Mouse (Mus musculus) adrenal gland, adult (tissue): ENCODE data around the gene Gm12185.
"Not testable (repeated sequence)": the region's sequence is repeated elsewhere in the genome, so short reads cannot be mapped to it uniquely, and the experiment has no call there.

ENCODE experiments used
- DNase-seq, 2 experiments: peaks; one replicate each; pipeline ENCODE4 v3.0.0; 2022 to 2023; ENCODE audit warnings: low spot score in 1 of 2; ENCODE audit not compliant: inconsistent age in 2 of 2

Gene Gm12185

DNA sequence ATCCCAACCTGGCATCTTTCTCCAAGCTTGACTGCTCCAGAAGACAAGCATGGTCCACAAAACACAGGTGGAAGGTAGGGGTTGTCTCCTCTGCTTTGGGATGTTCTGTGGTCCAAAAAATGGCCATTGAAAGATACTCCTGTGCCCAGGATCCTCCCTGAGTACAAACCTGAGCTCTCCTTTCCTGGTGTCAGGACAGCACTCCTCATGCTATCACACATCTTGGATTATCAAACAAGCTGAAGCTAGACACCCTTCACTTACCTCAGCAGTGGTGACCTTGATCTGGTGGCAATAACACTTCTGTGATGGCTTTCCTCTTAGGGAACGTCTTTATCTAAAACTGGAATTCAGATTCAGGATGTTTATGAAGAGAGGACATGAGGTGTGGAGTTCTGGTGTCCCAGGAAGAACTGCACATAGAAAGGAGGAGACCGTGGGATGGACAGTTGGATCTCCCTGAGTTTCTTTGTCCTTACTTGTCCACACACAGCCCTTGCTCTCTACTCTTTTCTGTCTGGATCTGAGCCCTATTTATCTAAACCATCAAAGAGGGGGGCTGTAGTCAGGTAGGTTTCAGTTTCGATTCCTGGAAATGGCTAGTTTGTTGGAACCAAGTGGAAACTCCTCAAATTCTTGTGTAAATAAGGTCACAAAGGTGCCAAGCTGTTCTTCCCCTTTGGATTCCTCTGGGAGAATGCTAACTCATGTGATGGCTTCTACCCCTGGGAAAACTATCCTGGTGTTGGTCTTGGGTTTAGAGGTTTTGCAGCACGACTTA lies at the start of gene Gm12185:
Gm12185 (minus strand) TSS at position 487 of the 781 bp plus-strand sequence.
- peak in 1 of 2 experiments; percentile 61 for DNase-seq

DNA sequence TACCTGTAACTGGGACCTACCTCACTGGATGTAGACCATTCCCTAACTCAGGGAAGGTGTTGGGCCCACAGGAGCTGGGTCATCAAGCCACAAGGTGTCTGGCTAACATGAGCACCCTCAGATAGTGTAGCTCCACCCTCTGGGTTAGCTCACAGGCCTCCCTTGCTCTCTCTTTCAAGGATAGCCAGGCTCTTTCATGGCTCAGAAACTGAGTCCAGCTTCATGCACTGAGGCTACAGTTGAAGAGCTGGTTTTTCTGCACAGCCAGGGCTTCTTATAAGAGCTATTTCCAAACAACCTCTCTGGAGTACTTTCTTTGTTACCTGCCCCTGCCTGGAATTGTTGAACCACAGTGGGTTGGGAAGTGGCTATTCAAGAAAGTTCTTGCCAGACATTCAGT lies 20.0 kb upstream of the Gm12185 start:
- DNase-seq = not testable (repeated sequence)

DNA sequence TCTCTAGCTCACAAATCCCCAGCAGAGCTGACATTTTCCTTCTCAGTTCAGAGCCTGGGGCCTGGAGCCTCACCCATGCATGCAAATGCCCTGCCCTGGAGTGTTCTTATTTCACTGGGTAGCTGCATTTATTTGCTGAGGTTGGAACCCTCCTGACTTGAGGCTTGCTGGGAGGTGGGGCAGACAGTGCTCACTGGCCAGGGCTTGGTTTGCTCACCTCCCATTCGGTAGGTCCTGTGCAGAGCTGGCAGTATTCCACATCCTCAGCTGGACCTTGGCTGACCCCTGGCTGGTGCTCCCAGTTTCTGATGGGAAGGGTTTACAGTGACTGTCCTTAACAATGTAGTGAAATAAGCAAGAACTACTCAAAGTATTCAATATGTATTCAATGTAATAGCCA lies 14.8 kb upstream of the Gm12185 start:
- not testable (repeated sequence) for DNase-seq

DNA sequence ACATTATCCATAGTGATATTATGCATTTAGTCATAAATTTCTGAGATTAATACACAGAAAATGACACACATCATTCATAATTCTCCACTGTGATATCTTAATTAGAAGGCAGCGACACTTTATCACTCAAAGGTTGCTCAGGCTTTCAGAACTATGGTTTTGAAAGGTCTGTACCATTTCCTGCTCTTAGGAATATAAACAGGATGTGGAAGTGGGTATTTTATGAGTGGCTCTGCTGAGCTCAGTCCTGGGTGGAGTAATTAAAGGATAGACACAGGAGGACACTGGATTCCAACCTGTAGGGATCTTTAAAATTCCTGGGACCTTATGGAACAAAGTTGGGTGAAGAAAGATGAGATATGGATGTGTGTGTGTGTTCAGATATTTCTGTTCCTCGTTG lies 14.3 kb upstream of the Gm12185 start:
- DNase-seq = not testable (repeated sequence)

DNA sequence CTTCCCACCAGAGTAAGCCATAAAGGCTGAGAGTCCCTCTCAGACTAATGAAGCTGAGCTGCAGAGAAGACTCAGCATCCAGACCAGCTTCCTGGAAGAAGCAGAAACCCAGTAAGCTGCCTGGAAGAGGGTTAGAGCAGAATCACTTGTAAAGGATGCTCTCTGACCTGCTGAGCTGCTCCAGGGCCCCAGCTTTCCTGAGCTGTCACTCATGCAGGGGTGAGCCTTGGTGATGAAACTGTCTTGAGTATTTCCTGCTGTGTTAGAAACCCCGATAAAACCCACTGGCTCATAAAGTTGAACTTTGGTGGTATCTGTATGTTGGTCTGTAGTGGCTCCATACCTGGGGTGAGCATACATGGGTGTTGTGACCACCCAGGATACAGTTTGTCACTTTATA lies 8.4 kb upstream of the Gm12185 start:
- not testable (repeated sequence) for DNase-seq

DNA sequence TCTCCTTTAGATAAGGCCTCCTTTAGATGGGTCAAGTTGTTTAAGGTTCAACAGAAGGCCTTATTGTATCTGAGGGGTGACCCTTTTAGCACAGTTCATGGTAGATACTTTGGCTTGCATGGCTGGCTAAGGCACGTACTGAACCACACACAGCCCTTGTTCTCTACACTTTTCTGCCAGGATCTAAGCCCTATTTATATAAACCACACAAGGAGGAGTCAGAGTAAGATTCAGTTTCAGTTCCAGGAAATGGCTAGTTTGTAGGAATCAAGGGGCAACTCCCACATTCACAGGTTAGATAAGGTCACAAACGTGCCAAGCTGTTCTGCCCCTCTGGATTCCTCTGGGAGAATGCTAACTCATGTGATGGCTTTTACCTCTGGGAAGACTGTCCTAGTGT lies 2.0 kb upstream of the Gm12185 start, which contains the start of gene Tgtp1:
Tgtp1 (minus strand) TSS at position 155 of the 400 bp plus-strand sequence.
- peak in 1 of 2 experiments; percentile 21 for DNase-seq

DNA sequence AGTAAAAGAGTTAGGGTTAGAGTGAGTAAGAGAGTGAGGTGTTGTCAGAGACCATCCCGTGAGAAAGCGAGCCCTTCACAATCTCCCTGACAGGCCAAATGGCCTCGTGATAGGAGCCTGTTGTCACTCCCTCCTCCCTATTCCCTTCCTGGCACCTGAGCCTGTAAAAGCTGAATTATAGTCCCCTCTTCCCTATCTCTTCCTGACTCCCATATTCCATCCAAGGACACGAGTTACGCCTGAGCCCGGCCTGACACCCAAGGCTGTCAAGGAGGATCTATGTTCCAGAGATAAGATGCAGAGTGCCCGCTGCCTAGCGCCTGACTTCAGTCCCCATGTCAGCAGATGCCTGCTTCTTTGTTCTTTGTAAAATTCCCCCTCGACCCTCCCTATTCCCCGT lies 1.3 kb upstream of the Gm12185 start:
- DNase-seq = peak; percentile 30 to 56

DNA sequence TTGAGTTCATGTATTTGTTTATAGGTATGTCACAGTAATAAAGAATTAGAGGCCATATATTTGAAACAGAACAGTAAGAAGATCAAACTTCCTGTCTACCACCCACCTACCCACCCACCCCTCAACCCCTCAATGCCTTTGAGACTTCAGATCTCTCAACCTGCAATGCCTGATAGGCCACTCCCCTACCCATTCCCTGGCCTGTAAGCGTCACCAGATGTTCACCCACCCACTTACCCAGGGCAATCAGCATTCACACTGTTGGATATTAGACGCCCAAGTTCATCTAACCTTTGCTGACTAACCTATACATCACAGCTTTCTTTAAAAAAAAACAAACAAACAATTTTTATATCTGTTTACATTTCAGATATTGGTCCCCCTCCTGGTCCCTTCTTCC lies 2.0 kb downstream of the Gm12185 start:
- DNase-seq = not testable (repeated sequence)

DNA sequence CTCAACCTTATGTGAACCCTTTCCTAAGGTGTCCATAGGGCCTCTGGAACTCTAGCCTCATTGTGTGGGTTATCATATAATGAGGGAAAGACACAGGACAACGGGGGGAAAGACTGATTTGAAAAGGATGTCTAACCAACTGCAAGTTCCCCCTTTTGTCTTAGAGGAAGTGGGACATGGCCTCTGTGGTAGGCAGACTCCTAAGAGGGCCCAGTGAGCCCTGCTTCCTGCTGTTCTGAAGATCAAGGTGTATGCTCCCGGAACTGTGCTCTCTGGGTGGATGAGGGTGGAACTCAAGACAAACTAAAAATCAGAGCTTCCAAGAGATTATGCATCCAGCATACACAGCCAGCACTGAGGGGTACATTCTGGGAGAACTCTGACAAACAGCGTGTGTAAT lies 3.8 kb downstream of the Gm12185 start:
- DNase-seq = not testable (repeated sequence)

DNA sequence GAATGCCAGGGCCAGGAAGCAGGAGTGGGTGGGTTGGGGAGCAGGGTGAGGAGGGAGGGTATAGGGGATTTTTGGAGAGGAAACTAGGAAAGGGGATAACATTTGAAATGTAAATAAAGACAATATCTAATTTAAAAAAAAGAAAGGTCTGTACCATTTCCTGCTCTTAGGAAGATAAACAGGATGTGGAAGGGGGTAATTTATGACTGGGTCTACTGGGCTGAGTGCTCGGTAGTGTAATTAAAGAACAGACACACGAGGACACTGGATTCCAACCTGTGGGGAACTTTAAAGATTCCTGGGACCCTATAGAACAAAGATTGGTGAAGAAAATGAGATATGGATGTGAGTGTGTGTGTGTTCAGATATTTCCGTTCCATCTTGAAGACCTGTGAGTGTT lies 9.2 kb downstream of the Gm12185 start:
- DNase-seq = not testable (repeated sequence)

DNA sequence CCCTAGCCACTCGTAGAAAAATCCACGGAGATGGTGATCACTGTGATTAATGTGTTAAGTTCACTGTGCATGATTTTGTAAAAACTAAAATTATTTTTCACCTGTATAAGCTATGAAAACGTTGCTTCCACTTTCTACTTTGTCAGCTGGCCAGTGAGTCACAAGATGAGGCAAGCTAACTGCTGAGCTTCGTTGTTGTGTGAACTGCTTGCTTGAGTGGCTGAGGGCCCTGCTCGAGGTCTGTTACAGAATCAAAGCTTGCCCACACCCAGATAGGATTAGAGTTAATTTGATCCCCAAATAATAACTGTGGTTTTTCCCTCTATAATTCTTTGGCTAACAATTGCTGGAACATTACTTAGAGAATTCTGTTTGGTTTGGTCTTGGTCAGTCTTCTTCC lies 12.0 kb downstream of the Gm12185 start:
- DNase-seq = not testable (repeated sequence)

DNA sequence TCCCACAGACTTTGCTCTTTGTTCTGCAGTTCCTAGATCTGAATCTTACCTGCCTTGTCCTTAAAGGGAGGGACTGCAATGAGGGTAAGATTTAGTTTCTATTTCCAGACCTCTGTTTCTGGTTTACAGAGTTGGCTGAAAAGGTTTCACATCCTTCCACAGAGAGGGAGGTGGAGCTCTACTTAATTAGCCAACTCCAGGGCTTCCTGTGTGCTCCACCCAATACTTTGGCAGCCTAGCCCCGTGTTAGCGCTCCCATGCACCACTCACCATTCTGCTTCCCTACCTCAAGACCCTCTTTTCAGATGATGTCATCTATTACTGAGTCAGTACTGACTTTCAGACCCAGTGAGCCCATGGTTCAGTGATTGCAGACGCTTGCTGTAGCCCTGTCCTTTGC lies 12.8 kb downstream of the Gm12185 start, which contains the start of gene 9930111J21Rik1:
9930111J21Rik1 (minus strand) TSS at position 148 of the 400 bp plus-strand sequence.
- not testable (repeated sequence) for DNase-seq

DNA sequence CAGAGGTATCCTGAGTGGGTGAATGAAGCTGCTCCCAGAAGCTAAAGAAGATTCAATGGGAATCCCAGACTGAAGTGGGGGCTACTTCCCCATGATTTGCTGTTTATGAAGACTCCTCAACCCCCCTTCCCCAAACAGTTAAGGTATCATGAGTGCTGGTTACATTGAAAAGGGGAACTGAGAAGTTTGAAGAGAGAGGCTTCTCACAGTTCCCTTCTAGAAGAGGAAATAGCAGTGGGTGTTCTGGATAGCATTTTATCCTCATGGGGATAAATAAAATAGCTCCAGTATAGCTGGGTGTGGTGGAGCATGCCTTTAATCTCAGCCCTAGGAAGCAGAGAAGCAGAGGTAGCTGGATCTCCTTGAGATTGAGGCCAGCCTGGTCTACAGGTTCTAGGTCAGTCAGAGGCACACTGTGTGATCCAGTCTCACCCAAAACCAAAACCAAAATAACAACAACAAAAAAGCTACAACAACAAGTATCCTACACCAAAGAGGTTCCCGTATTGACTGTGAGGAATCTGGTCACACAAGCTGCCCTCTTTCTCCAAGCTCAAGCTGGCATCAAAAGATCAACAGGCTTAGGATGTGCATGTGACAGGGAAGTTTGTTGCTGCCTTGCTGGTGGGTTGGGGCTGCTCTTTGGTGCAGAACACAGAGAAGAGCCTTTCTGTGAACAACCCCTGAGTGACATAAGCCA lies 13.6 kb downstream of the Gm12185 start, which contains the start of gene Olfr56:
Olfr56 (plus strand) TSS at position 650 of the 700 bp plus-strand sequence.
- DNase-seq = not testable (repeated sequence)

DNA sequence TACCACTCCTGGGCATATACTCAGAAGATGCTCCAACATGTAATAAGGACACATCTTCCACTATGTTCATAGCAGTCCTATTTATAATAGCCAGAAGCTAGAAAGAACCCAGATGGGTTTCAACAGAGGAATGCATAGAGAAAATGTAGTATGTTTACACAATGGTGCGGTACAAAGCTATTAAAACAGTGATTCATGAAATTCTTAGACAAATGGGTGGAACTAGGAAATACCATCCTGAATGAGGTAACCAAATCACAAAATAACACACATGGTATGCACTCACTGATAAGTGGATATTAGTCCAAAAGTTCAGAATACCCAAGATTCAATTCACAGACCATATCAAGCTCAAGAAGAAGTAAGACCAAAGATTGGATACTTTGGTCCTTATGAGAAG lies 17.3 kb downstream of the Gm12185 start:
- DNase-seq = not testable (repeated sequence)

DNA sequence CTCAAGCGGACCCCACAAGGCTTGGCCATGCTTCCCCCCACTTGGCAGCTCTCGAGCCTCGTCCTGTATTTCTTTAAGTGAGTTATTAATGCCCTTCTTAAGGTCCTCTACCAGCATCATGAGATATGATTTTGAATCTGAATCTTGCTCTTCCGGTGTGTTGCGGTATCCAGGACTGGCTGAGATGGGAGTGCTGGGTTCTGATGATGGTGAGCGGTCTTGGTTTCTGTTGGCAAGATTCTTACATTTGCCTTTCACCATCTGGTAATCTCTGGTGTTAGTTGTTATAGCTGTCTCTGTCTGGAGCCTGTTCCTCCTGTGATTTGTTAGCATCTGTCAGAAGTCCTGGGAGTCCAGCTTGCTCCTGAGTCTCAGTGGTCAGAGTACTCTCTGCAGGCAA lies 45.9 kb downstream of the Gm12185 start, which contains the start of gene Psme2b:
Psme2b (minus strand) TSS at position 101 of the 400 bp plus-strand sequence.
- DNase-seq = not testable (repeated sequence)

DNA sequence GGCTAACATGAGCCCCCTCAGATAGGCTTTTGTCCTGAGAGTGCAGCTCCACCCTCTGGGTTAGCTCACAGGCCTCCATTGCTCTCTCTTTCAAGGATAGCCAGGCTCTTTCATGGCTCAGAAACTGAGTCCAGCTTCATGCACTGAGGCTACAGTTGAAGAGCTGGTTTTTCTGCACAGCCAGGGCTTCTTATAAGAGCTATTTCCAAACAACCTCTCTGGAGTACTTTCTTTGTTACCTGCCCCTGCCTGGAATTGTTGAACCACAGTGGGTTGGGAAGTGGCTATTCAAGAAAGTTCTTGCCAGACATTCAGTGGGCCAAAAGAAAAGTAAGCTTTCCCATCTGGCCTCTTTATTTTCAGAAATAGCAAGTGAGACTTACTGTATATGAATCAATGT lies 52.7 kb downstream of the Gm12185 start:
- not testable (repeated sequence) for DNase-seq

DNA sequence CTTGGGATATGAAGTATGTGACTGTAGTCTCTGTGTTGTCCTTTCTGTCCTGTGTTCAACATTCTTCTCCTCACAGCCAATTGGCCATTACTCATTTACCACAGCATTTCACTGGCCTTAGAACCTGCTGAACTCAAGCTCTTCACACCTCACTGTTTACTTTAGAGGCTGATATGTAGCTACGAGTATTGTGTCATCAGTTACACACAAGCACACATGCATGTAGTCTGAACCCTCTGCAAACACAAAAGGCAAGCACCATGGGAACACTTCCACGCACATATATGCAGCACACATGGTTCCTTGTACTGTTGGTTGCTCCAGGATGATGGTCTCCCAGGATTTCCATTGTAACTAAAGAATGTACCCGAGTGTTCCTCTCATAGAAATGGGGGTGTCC lies 56.7 kb downstream of the Gm12185 start:
- not testable (repeated sequence) for DNase-seq

DNA sequence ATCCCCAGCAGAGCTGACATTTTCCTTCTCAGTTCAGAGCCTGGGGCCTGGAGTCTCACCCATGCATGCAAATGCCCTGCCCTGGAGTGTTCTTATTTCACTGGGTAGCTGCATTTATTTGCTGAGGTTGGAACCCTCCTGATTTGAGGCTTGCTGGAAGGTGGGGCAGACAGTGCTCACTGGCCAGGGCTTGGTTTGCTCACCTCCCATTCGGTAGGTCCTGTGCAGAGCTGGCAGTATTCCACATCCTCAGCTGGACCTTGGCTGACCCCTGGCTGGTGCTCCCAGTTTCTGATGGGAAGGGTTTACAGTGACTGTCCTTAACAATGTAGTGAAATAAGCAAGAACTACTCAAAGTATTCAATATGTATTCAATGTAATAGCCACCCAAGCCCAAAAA lies 58.1 kb downstream of the Gm12185 start:
- DNase-seq = not testable (repeated sequence)

DNA sequence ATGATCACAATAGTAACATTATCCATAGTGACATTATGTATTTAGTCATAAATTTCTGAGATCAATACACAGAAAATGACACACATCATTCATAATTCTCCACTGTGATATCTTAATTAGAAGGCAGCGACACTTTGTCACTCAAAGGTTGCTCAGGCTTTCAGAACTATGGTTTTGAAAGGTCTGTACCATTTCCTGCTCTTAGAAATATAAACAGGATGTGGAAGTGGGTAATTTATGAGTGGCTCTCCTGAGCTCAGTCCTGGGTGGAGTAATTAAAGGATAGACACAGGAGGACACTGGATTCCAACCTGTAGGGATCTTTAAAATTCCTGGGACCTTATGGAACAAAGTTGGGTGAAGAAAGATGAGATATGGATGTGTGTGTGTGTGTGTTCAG lies 58.6 kb downstream of the Gm12185 start:
- not testable (repeated sequence) for DNase-seq

DNA sequence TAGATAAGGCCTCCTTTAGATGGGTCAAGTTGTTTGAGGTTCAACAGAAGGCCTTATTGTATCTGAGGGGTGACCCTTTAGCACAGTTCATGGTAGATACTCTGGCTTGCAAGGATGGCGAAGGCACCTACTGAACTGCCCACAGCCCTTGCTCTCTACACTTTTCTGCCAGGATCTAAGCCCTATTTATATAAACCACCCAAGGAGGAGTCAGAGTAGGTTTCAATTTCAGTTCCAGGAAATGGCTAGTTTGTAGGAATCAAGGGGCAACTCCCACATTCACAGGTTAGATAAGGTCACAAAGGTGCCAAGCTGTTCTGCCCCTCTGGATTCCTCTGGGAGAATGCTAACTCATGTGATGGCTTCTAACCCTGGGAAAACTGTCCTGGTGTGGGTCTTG lies 64.0 kb downstream of the Gm12185 start:
- DNase-seq = not testable (repeated sequence)

DNA sequence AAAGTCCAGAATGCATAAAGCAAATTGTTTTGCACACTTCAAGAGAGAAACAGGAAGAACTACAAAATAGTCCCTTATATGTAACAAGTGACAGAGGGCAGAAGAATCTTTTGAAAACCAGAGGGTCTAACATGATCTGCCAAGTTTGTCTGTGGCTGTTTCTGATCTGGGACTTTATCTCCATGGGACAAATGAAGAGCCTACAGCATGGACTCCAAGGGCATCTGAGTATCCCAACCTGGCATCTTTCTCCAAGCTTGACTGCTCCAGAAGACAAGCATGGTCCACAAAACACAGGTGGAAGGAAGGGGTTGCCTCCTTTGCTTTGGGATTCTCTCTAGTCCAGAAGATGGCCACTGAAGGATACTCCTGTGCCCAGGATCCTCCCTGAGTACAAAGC lies 65.6 kb downstream of the Gm12185 start:
- DNase-seq = not testable (repeated sequence)

DNA sequence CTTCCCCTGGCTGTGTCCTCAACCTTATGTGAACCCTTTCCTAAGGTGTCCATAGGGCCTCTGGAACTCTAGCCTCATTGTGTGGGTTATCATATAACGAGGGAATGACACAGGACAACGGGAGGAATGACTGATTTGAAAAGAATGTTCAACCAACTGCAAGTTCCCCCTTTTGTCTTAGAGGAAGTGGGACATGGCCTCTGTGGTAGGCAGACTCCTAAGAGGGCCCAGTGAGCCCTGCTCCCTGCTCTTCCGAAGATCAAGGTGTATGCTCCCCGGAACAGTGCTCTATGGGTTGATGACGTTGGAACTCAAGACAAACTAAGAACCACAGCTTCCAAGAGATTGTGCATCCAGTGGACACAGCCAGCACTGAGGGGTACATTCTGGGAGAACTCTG lies 68.2 kb downstream of the Gm12185 start:
- DNase-seq = not testable (repeated sequence)
